ENCODE assay signal across 24 mouse cellular contexts in the genomic region with DNA sequence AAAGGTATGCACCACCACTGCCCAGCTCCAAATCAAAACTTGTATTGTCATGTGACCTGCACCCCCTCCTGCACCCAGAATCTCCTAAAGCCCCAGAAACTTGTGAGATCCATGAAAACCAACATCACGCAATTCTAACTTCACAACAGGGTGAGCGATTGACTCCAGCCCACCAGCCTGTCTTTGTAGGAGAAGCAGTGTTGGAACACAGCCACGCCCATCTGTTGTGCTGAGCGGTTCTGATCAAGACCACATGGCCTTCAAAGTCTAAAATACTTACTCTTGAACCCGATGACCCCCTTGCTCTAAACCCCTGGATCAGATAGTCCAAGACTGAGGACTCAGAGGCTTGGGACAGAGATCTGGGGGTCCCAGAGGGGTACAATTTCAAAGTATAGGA. TPM values are rescaled to one million over a fixed set of nuclear protein-coding genes. Genes with fewer than 3 reads are reported as not detected.
DNase-seq lines count a peak whose midpoint lies in the region; ATAC-seq lines count a peak whose summit lies in the region.
"Had no signal": no experiment of that assay in that cellular context is flagged by ENCODE, and none has a peak within 500 bp of the region (broad histone marks: within the 10 kb centered on the region; RNA-seq: fewer than 3 reads in every experiment).

No protein-coding gene starts in this region.

- H3K4me1 ChIP-seq in midbrain, embryonic 11.5 days (ENCODE audit: control insufficient read depth, insufficient read depth, low read length), result no peaks in the 10 kb centered on the region
- no peaks in the 10 kb centered on the region for H3K4me1 ChIP-seq in midbrain, embryonic 14.5 days (ENCODE audit: control insufficient read depth, insufficient read depth, low read length)
- H3K4me1 ChIP-seq: hindbrain, embryonic 13.5 days had no signal

- H3K9me3 ChIP-seq in midbrain, embryonic 11.5 days (ENCODE audit: control insufficient read depth, low read length), result no peaks in the 10 kb centered on the region
- H3K9me3 ChIP-seq in midbrain, embryonic 14.5 days (ENCODE audit: control insufficient read depth, low read length), result no peaks in the 10 kb centered on the region
- H3K9me3 ChIP-seq: embryonic facial prominence, embryonic 12.5 days; embryonic facial prominence, embryonic 15.5 days; hindbrain, embryonic 10.5 days; hindbrain, embryonic 13.5 days; intestine, embryonic 15.5 days had no signal

- H3K27me3 ChIP-seq in midbrain, embryonic 11.5 days (ENCODE audit: control insufficient read depth, insufficient read depth, low read length), result no peaks in the 10 kb centered on the region
- H3K27me3 ChIP-seq in midbrain, embryonic 14.5 days (ENCODE audit: control insufficient read depth, insufficient read depth, low read length), result no peaks in the 10 kb centered on the region
- H3K27me3 ChIP-seq: embryonic facial prominence, embryonic 12.5 days; embryonic facial prominence, embryonic 15.5 days; hindbrain, embryonic 13.5 days; intestine, embryonic 15.5 days; Patski had no signal

- intact Hi-C loops in heart, postnatal 36 days (cut with DNase I), result no loop called here

- no peak overlapping the region for H3K27ac ChIP-seq in midbrain, embryonic 11.5 days (ENCODE audit: low read depth, low read length)
- no peak overlapping the region for H3K27ac ChIP-seq in midbrain, embryonic 14.5 days (replicated peaks; ENCODE audit: low read depth, low read length)
- H3K27ac ChIP-seq: embryonic facial prominence, embryonic 12.5 days; embryonic facial prominence, embryonic 15.5 days; hindbrain, embryonic 10.5 days; hindbrain, embryonic 13.5 days; intestine, embryonic 15.5 days had no signal

- H3K36me3 ChIP-seq in midbrain, embryonic 11.5 days (ENCODE audit: control insufficient read depth, insufficient read depth, low read length), result no peaks in the 10 kb centered on the region
- H3K36me3 ChIP-seq in midbrain, embryonic 14.5 days (ENCODE audit: control insufficient read depth, insufficient read depth, low read length), result no peaks in the 10 kb centered on the region
- H3K36me3 ChIP-seq: embryonic facial prominence, embryonic 12.5 days; embryonic facial prominence, embryonic 15.5 days; hindbrain, embryonic 10.5 days; hindbrain, embryonic 13.5 days; intestine, embryonic 15.5 days had no signal

- H3K9ac ChIP-seq in midbrain, embryonic 11.5 days (ENCODE audit: low read length), result no peak overlapping the region
- H3K9ac ChIP-seq in midbrain, embryonic 14.5 days (replicated peaks; ENCODE audit: low read length), result no peak overlapping the region
- H3K9ac ChIP-seq: embryonic facial prominence, embryonic 12.5 days; embryonic facial prominence, embryonic 15.5 days; forebrain, postnatal 0 days; hindbrain, embryonic 13.5 days; intestine, embryonic 15.5 days had no signal

- WGBS in midbrain, embryonic 11.5 days, result 77% methylated on average over 5 of the region's 5 CpGs
- 88% methylated on average over 5 of the region's 5 CpGs for WGBS in midbrain, embryonic 14.5 days

- DNase-seq in cerebellum, postnatal 10 days, result peak; percentile 51 to 62
- DNase-seq in cerebellum, adult 9-11 months, result no peak
- peak; percentile 89 for DNase-seq in heart, adult 11 months
- DNase-seq in heart, postnatal 36 days, result no peak
- DNase-seq in midbrain, embryonic 11.5 days (ENCODE audit: low spot score, missing footprints), result peak; percentile 51
- no peak for DNase-seq in midbrain, embryonic 14.5 days
- DNase-seq: adrenal gland, postnatal 10 days; adrenal gland, postnatal 36 days; cerebellum, adult 18-20 months; cerebellum, adult 9-10 months; cerebellum, postnatal 36 days; forebrain, postnatal 0 days; gastrocnemius, postnatal 10 days; gastrocnemius, postnatal 36 days had no signal

- ATAC-seq in midbrain, embryonic 11.5 days (ENCODE audit: low FRiP score), result no peak
- no peak for ATAC-seq in midbrain, embryonic 14.5 days (ENCODE audit: low FRiP score, low TSS enrichment)
- ATAC-seq: forebrain, embryonic 14.5 days; forebrain, postnatal 0 days; hindbrain, embryonic 16.5 days; intestine, embryonic 15.5 days; Patski had no signal

- no peak overlapping the region for H3K4me3 ChIP-seq in midbrain, embryonic 11.5 days (ENCODE audit: low read depth, low read length)
- H3K4me3 ChIP-seq in midbrain, embryonic 14.5 days (replicated peaks; ENCODE audit: low read depth, low read length), result no peak overlapping the region
- H3K4me3 ChIP-seq: embryonic facial prominence, embryonic 12.5 days; embryonic facial prominence, embryonic 15.5 days; hindbrain, embryonic 10.5 days; hindbrain, embryonic 13.5 days; intestine, embryonic 15.5 days had no signal

- no peak overlapping the region for H3K4me2 ChIP-seq in midbrain, embryonic 11.5 days
- H3K4me2 ChIP-seq in midbrain, embryonic 14.5 days (ENCODE audit: low read length), result no peak overlapping the region
- H3K4me2 ChIP-seq: embryonic facial prominence, embryonic 12.5 days; embryonic facial prominence, embryonic 15.5 days; heart, embryonic 11.5 days; hindbrain, embryonic 13.5 days; intestine, embryonic 15.5 days had no signal

RNA-seq across cellular contexts. Expression of gene P2ry2, which starts 13.0 kb away (rescaled TPM):
- total RNA-seq in heart, postnatal 36 days (2021), result 10 to 100 TPM; 19.6 to 28.4 TPM
- polyA plus RNA-seq in midbrain, embryonic 11.5 days (2014; fragmentation: Nextera tagmentation; extraction: Ambion mirVana), result 0.07 TPM in 1 of 2 replicates, not detected in the other
- 0.16 TPM in 1 of 2 replicates, not detected in the other for polyA plus RNA-seq in midbrain, embryonic 14.5 days (2014; fragmentation: Nextera tagmentation; extraction: Ambion mirVana)

RNA-seq across cellular contexts. Expression of gene P2ry6, which starts 25.2 kb away (rescaled TPM):
- 1 to 10 TPM; 4.3 to 4.7 TPM for total RNA-seq in heart, postnatal 36 days (2021)
- polyA plus RNA-seq in midbrain, embryonic 11.5 days (2014; fragmentation: Nextera tagmentation; extraction: Ambion mirVana), result 1.6 and 2.4 TPM in 2 replicates
- 1.8 and 2.7 TPM in 2 replicates for polyA plus RNA-seq in midbrain, embryonic 14.5 days (2014; fragmentation: Nextera tagmentation; extraction: Ambion mirVana)
- total RNA-seq: granulocyte monocyte progenitor cell, adult 5-6 weeks had no signal

Comparison
In these comparisons a context has a peak if more than half of its experiments do, and no peak if none do; other contexts are left out.
1. DNase-seq: peak in cerebellum, postnatal 10 days (2 of 2), heart, adult 11 months (single experiment) and midbrain, embryonic 11.5 days (single experiment); none in cerebellum, adult 9-11 months (single experiment), heart, postnatal 36 days (0 of 2) and midbrain, embryonic 14.5 days (single experiment).